Mouse (Mus musculus): Measurements from ENCODE around the gene Fgfr2. TPM values are rescaled to one million over a fixed set of nuclear protein-coding genes. Genes with fewer than 3 reads are reported as not detected.
"Not testable (repeated sequence)": the region's sequence is repeated elsewhere in the genome, so short reads cannot be mapped to it uniquely, and the experiment has no call there.

Gene Fgfr2
- polyA plus RNA-seq, 1 experiment from 2014 or later, result 86.9 TPM

DNA sequence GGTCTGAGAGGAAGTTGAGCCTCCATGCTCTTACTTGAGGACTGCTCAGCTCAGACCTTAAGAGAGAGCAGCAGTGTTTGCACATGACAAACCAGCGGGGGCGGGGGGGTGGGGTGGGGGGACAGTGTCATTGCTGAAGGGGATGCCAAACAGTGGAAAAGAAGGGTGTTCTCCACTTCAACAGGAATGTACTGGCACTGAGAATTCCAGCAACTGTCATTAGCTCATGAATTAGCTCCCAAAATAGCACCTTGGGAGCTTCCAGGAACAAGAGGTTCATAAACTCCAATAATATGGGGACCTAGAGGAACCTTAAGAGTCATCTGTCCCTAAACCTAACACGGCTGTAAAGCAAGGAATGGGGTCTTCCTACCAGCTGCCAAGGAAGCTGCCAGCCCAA lies 680.0 kb downstream of the Fgfr2 start:
- Histone ChIP-seq H3K27me3 (ENCODE audit: control insufficient read depth, insufficient read depth, low read length) (no peaks in the 10 kb centered on the region), H3K4me1 (ENCODE audit: control insufficient read depth, insufficient read depth, low read length) (peaks cover under 1% of the 10 kb centered on the region; the same call in 1 of the 2 replicates), H3K9ac (ENCODE audit: low read length) (no peak overlapping the region), H3K4me3 (ENCODE audit: low read depth, low read length) (no peak overlapping the region), H3K36me3 (ENCODE audit: control insufficient read depth, insufficient read depth, low read length) (no peaks in the 10 kb centered on the region), H3K9me3 (ENCODE audit: control insufficient read depth, low read length) (no peaks in the 10 kb centered on the region), H3K27ac (ENCODE audit: low read depth, low read length) (no peak overlapping the region), H3K4me2 (ENCODE audit: low read depth) (no peak overlapping the region)
- DNase-seq (ENCODE audit: low spot score) (no peak), ATAC-seq (ENCODE audit: insufficient read depth, low FRiP score, low TSS enrichment) (no peak)
- 92% methylated on average over 3 of the region's 3 CpGs for WGBS

DNA sequence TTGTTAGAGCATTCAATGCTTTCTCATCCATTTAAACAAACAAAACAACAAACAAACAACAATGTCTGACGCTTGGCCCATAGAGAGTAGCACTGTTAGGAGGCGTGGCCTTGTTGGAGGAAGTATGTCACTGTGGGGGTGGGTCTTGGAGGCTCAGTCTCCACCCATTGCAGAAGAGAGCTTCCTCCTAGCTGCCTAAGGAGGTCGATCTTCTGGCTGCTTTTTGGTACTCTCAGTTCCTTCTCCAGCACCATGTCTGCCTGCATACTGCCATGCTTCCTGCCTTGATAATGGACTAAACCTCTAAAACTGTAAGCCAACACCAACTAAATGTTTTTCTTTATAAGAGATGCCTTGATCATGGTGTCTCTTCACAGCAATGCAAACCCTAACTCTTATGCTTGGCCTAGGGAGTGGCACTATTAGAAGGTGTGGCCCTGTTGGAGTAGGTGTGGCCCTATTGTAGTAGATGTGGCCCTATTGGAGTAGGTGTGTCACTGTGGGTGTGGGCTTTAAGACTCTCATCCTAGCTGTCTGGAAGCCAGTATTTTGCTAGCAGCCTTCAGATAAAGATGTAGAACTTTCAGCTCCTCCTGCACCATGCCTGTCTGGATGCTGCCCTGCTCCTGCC lies 680.9 kb downstream of the Fgfr2 start:
- not testable (repeated sequence) for H3K4me2 ChIP-seq (ENCODE audit: low read depth)
- WGBS, result 89% methylated on average over 3 of the region's 3 CpGs

GRCm38 (mm10) chr7:132439916-132440315 lies 683.2 kb downstream of the Fgfr2 start:
- no peak for DNase-seq (ENCODE audit: low spot score)
- no peak overlapping the region for H3K4me3 ChIP-seq (ENCODE audit: low read depth, low read length)
- no peak for ATAC-seq (ENCODE audit: insufficient read depth, low FRiP score, low TSS enrichment)
- no peaks in the 10 kb centered on the region for H3K36me3 ChIP-seq (ENCODE audit: control insufficient read depth, insufficient read depth, low read length)
- H3K27me3 ChIP-seq (ENCODE audit: control insufficient read depth, insufficient read depth, low read length), result no peaks in the 10 kb centered on the region
- no peaks in the 10 kb centered on the region for H3K9me3 ChIP-seq (ENCODE audit: control insufficient read depth, low read length)
- H3K4me1 ChIP-seq (ENCODE audit: control insufficient read depth, insufficient read depth, low read length), result peaks cover 4% of the 10 kb centered on the region; the same call in 1 of the 2 replicates
- H3K9ac ChIP-seq (ENCODE audit: low read length), result no peak overlapping the region
- 89% methylated on average over 6 of the region's 6 CpGs for WGBS
- no peak overlapping the region for H3K27ac ChIP-seq (ENCODE audit: low read depth, low read length)
- H3K4me2 ChIP-seq (ENCODE audit: low read depth), result no peak overlapping the region

More for the DNA sequence above, 680.9 kb downstream of the Fgfr2 start:
- H3K9ac ChIP-seq (ENCODE audit: low read length); H3K9me3 ChIP-seq (ENCODE audit: control insufficient read depth, low read length); ATAC-seq (ENCODE audit: insufficient read depth, low FRiP score, low TSS enrichment); H3K27ac ChIP-seq (ENCODE audit: low read depth, low read length); H3K4me1 ChIP-seq (ENCODE audit: control insufficient read depth, insufficient read depth, low read length); DNase-seq (ENCODE audit: low spot score); H3K36me3 ChIP-seq (ENCODE audit: control insufficient read depth, insufficient read depth, low read length); H3K27me3 ChIP-seq (ENCODE audit: control insufficient read depth, insufficient read depth, low read length); H3K4me3 ChIP-seq (ENCODE audit: low read depth, low read length): not testable (repeated sequence)

- 73% methylated on average over 6 of the region's 6 CpGs for WGBS
- ATAC-seq (ENCODE audit: insufficient read depth, low FRiP score, low TSS enrichment) (no peak), DNase-seq (ENCODE audit: low spot score) (no peak)
- Histone ChIP-seq H3K4me1 (ENCODE audit: control insufficient read depth, insufficient read depth, low read length) (peaks cover 4% of the 10 kb centered on the region; the same call in 1 of the 2 replicates), H3K4me3 (ENCODE audit: low read depth, low read length) (no peak overlapping the region), H3K27ac (ENCODE audit: low read depth, low read length) (no peak overlapping the region), H3K4me2 (ENCODE audit: low read depth) (no peak overlapping the region), H3K9me3 (ENCODE audit: control insufficient read depth, low read length) (no peaks in the 10 kb centered on the region), H3K9ac (ENCODE audit: low read length) (no peak overlapping the region), H3K27me3 (ENCODE audit: control insufficient read depth, insufficient read depth, low read length) (no peaks in the 10 kb centered on the region), H3K36me3 (ENCODE audit: control insufficient read depth, insufficient read depth, low read length) (no peaks in the 10 kb centered on the region)
Observed at GRCm38 (mm10) chr7:132438060-132438459, 685.1 kb downstream of the Fgfr2 start.

DNA sequence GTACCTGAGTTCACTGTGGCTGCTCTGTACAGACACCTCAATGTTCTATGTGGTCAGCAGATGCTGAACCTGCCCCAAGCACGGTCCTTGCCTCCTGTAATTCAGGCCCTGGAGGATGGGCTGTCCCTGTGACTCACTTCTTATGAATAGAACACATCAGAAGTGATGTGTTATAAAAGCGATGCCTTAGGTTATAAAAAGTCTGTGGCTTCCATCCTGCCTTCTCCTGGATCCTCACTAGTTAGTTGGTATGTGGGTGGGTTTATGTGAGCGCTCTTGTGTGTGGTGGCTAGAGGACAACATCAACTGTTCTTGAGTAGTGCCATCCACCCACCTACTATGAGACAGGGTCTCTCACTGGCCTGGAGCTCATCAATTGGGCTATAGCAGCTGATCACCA lies 685.7 kb downstream of the Fgfr2 start:
- Histone ChIP-seq H3K9me3 (ENCODE audit: control insufficient read depth, low read length) (no peaks in the 10 kb centered on the region), H3K9ac (ENCODE audit: low read length) (no peak overlapping the region), H3K27ac (ENCODE audit: low read depth, low read length) (no peak overlapping the region), H3K36me3 (ENCODE audit: control insufficient read depth, insufficient read depth, low read length) (no peaks in the 10 kb centered on the region), H3K4me3 (ENCODE audit: low read depth, low read length) (no peak overlapping the region), H3K4me1 (ENCODE audit: control insufficient read depth, insufficient read depth, low read length) (peaks cover 4% of the 10 kb centered on the region; the same call in 1 of the 2 replicates), H3K27me3 (ENCODE audit: control insufficient read depth, insufficient read depth, low read length) (no peaks in the 10 kb centered on the region), H3K4me2 (ENCODE audit: low read depth) (no peak overlapping the region)
- WGBS, result 90% methylated on average over 3 of the region's 3 CpGs
- no peak for DNase-seq (ENCODE audit: low spot score)
- ATAC-seq (ENCODE audit: insufficient read depth, low FRiP score, low TSS enrichment), result no peak

DNA sequence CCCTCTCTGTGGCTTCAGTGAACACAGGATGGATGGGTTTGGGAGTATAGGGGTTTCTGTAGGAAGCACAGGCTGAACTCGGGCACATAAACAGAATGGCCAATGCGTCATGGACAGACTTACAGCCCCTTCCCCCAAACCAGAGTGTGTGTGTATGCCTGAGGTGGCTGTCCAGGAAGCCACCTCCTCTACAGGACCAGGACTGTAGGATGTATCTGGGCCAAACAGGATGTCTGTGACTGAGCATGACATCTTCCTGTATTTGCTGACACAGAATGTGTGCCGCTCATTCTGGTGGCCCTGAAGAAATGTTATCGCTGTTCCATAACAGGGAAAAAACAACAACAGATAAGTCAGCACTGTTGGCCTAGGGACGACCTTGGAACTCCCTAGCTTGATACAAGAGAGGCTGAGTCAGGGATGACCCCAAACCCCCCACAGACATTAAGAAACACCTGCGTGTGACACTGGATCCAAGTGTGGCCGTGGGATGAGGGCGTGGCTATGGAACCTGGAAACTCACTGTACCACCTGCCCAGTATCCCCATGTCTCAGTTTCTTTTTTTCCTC lies 687.6 kb downstream of the Fgfr2 start:
- Histone ChIP-seq H3K9ac (ENCODE audit: low read length) (no peak overlapping the region), H3K4me2 (ENCODE audit: low read depth) (no peak overlapping the region), H3K27ac (ENCODE audit: low read depth, low read length) (no peak overlapping the region), H3K27me3 (ENCODE audit: control insufficient read depth, insufficient read depth, low read length) (no peaks in the 10 kb centered on the region), H3K9me3 (ENCODE audit: control insufficient read depth, low read length) (no peaks in the 10 kb centered on the region), H3K4me3 (ENCODE audit: low read depth, low read length) (no peak overlapping the region), H3K4me1 (ENCODE audit: control insufficient read depth, insufficient read depth, low read length) (peaks cover 4% of the 10 kb centered on the region; the same call in 1 of the 2 replicates), H3K36me3 (ENCODE audit: control insufficient read depth, insufficient read depth, low read length) (no peaks in the 10 kb centered on the region)
- ATAC-seq (ENCODE audit: insufficient read depth, low FRiP score, low TSS enrichment), result no peak
- DNase-seq (ENCODE audit: low spot score), result no peak
- 87% methylated on average over 8 of the region's 8 CpGs for WGBS

GRCm38 (mm10) chr7:132429324-132429723 lies 693.8 kb downstream of the Fgfr2 start:
- Histone ChIP-seq H3K9me3 (ENCODE audit: control insufficient read depth, low read length) (no peaks in the 10 kb centered on the region), H3K36me3 (ENCODE audit: control insufficient read depth, insufficient read depth, low read length) (no peaks in the 10 kb centered on the region), H3K27me3 (ENCODE audit: control insufficient read depth, insufficient read depth, low read length) (no peaks in the 10 kb centered on the region), H3K27ac (ENCODE audit: low read depth, low read length) (no peak overlapping the region), H3K4me3 (ENCODE audit: low read depth, low read length) (no peak overlapping the region), H3K4me2 (ENCODE audit: low read depth) (no peak overlapping the region), H3K4me1 (ENCODE audit: control insufficient read depth, insufficient read depth, low read length) (peaks cover 9% of the 10 kb centered on the region), H3K9ac (ENCODE audit: low read length) (no peak overlapping the region)
- ATAC-seq (ENCODE audit: insufficient read depth, low FRiP score, low TSS enrichment) (no peak; the same call in 1 of the 2 replicates), DNase-seq (ENCODE audit: low spot score) (no peak)
- 50% methylated on average over 4 of the region's 4 CpGs for WGBS

GRCm38 (mm10) chr7:132428308-132428707 lies 694.8 kb downstream of the Fgfr2 start:
- Histone ChIP-seq H3K4me1 (ENCODE audit: control insufficient read depth, insufficient read depth, low read length) (peaks cover 9% of the 10 kb centered on the region), H3K9me3 (ENCODE audit: control insufficient read depth, low read length) (no peaks in the 10 kb centered on the region), H3K36me3 (ENCODE audit: control insufficient read depth, insufficient read depth, low read length) (no peaks in the 10 kb centered on the region), H3K27ac (ENCODE audit: low read depth, low read length) (no peak overlapping the region), H3K4me3 (ENCODE audit: low read depth, low read length) (no peak overlapping the region), H3K27me3 (ENCODE audit: control insufficient read depth, insufficient read depth, low read length) (no peaks in the 10 kb centered on the region), H3K9ac (ENCODE audit: low read length) (no peak overlapping the region), H3K4me2 (ENCODE audit: low read depth) (no peak overlapping the region)
- 95% methylated on average over 4 of the region's 4 CpGs for WGBS
- DNase-seq (ENCODE audit: low spot score), result no peak
- ATAC-seq (ENCODE audit: insufficient read depth, low FRiP score, low TSS enrichment), result no peak

DNA sequence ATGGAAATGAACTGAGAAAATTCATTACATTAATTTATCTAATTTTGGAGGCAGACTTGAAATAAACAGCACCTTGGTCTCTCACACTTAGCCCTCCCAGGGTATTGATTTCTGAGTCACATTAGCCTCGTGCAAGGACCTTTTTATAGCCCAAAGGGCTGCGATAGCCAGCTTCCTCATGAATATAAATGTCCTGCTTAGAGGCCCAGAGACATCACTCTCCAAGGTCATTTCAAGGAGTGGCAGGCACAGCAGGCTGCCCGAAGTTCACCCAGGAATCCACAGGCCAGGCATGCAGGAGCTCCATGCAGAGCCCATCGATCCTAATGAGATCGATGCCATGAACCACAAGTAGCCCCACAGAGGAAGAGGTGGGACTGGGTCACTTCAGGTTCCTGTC lies 697.1 kb downstream of the Fgfr2 start:
- no peak overlapping the region for H3K4me3 ChIP-seq (ENCODE audit: low read depth, low read length)
- no peaks in the 10 kb centered on the region for H3K36me3 ChIP-seq (ENCODE audit: control insufficient read depth, insufficient read depth, low read length)
- 46% methylated on average over 5 of the region's 5 CpGs for WGBS
- H3K27me3 ChIP-seq (ENCODE audit: control insufficient read depth, insufficient read depth, low read length), result no peaks in the 10 kb centered on the region
- H3K27ac ChIP-seq (ENCODE audit: low read depth, low read length), result no peak overlapping the region
- H3K4me2 ChIP-seq (ENCODE audit: low read depth), result no peak overlapping the region
- ATAC-seq (ENCODE audit: insufficient read depth, low FRiP score, low TSS enrichment), result peak; percentile 50; the same call in 1 of the 2 replicates
- no peaks in the 10 kb centered on the region for H3K9me3 ChIP-seq (ENCODE audit: control insufficient read depth, low read length)
- DNase-seq (ENCODE audit: low spot score), result peak; percentile 55
- no peak overlapping the region for H3K9ac ChIP-seq (ENCODE audit: low read length)
- peaks cover 9% of the 10 kb centered on the region for H3K4me1 ChIP-seq (ENCODE audit: control insufficient read depth, insufficient read depth, low read length)
